Mouse (Mus musculus) ES-E14 (cell line): Measurements from ENCODE around the gene Nwd2.

ENCODE experiments used
- CHD2 ChIP-seq: IDR thresholded peaks from 2 replicates; pipeline ENCODE4 v1.6.1; 2014; ENCODE audit warnings: mild to moderate bottlenecking, low read depth, low read length, inconsistent platforms
- HCFC1 ChIP-seq: IDR thresholded peaks from 2 replicates; pipeline ENCODE4 v1.6.1; 2012; ENCODE audit warnings: low read length, inconsistent platforms, borderline replicate concordance; ENCODE audit not compliant: insufficient read depth
- MAFK ChIP-seq: IDR thresholded peaks from 2 replicates; pipeline ENCODE4 v1.6.1; 2014; ENCODE audit warnings: mild to moderate bottlenecking, low read depth, low read length, inconsistent platforms; ENCODE audit not compliant: insufficient read depth
- ZC3H11A ChIP-seq: IDR thresholded peaks from 2 replicates; pipeline ENCODE4 v1.6.1; 2012; ENCODE audit warnings: low read depth, mild to moderate bottlenecking, inconsistent platforms, low read length, borderline replicate concordance
- ZNF384 ChIP-seq: IDR thresholded peaks from 2 replicates; pipeline ENCODE4 v1.6.1; 2012; ENCODE audit warnings: low read depth, low read length, inconsistent platforms

GRCm38 (mm10) chr5:63652705-63653104 lies 3.8 kb downstream of the Nwd2 start:
- no peak for TF ChIP-seq ZC3H11A
- no peak for TF ChIP-seq MAFK
- TF ChIP-seq CHD2 = no peak
- no peak for TF ChIP-seq HCFC1
- no peak for TF ChIP-seq ZNF384
